Mouse (Mus musculus): ENCODE data around the gene Rtkn.
A peak's percentile ranks its signal among the peaks of the same experiment; 100 is the strongest.

The Rtkn gene

DNA sequence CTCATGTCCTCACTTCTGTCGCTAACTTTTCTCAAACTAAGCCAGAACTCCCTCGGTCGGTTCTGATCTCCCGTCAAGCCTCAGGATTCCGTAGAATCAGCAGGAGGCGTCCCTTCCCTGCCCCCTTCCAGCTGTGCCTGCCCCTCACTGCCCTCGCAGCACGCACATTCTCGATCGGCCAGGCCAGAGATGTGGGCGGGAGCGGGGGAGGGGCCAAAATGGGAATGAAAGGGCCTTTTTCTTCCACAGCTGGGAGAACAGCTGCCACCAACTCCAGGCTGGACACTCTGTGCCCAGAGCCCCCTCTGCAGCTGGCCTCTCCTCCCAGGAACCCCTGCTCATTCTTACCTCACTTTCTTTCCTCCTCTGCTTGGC is 2.3 kb downstream of the Rtkn start:
- DNase-seq (ENCODE audit: low read depth, low spot score) = peak; percentile 50

DNA sequence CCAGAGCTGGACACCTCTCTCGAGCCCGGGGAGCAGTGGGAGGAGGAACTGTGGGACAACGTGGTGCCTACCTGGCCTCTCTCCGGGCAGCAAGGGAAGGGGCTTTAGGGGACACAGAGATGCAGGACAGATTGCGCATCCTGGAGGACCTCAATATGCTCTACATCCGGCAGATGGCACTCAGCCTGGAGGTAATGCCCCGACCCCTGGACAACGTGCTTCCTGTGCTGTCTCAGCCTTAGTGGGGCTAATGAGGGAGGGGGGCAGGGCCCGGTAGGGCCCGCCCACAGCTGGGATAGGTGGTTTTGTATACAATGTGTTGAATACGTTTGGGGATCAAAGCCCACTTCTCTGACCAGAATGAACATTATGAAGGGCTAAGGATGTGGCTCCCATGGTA is 2.8 kb downstream of the Rtkn start:
- peak; percentile 36 for DNase-seq (ENCODE audit: low read depth, low spot score)

DNA sequence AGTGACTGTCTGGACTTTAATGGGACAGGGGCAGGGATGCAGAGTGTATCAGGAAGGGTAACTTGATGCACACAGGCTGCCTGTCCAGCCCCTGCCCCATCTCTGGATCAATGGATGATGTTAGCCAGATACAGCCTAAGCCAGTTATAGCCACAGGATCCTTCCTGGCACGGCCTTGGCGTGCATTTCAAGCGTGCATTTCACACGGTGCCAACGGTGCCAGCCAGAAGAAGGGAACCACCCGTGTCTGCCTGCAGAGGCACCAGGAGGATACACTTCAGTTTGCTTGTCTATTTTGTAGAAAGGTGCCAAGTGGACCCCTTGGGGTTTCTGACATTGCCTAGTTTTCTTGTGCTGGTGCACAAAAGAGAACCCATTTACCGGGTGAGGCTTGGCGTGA is 4.8 kb downstream of the Rtkn start:
- no peak for DNase-seq (ENCODE audit: low read depth, low spot score)

DNA sequence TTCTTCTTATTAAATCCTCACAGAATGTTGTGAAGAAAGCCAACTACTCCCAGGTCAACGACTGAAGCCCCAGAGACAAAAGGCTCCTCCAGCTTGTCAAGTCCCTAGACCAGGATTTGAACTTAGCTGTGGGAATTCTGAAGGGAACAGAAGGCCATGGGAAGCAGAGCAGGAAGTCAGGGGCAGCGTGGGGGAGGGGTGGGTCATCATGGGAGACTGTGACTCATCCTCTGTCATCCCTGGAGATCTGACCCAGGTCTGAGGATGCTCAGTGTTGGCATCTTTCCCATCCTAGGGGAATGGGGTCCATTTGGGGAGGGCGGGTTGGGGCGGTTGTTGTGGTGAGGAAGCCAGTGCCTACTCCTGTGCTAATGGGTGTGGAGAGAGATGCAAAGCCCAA is 6.4 kb downstream of the Rtkn start:
- no peak for DNase-seq (ENCODE audit: low read depth, low spot score)

DNA sequence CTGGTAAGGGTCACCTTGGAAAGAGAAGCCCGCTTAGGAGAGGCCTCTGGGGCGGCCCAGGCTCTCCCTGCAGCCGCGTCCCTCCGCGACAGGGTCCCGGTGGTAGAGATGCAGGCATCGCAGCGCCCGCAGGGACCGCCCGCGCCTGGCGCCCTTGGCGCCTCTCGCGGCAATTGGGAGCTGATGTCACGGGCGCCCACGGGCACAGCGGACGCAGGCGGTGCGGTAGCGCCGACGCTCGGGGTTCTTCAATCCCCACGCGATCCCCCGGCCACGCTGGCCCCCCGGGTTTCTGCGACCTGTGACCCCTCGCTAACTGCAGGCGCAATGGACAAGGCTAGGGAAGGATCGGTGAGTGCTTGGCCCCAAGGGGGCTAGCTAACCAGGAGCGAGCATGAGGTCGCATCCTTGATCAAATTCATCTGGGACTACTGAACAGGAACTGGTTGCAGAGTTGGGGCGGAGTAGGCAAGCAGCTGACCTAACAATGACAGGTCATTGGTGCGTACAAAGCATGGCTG is 7.0 kb downstream of the Rtkn start:
- peak; percentile 58 for DNase-seq (ENCODE audit: low read depth, low spot score)

DNA sequence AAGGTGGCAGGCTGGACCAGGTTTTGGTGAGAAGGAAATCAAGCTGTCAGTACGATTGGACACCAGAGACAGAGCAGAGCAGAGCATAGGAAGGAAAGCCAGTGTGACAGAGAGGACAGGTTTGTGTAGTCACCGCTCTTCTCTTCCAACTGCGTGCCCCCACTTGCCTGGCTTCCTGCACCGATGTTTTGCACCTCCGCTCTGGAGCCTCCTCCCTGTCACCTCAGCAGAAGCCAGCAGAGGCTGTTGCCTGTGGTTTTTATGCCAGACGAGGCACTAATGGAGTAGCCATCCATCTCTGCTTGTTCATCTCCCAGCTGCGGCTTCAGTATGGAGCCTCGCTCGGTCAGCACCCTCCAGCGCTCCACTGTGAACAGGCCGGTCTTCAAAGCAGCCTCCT is 7.6 kb downstream of the Rtkn start:
- DNase-seq (ENCODE audit: low read depth, low spot score) = no peak

DNA sequence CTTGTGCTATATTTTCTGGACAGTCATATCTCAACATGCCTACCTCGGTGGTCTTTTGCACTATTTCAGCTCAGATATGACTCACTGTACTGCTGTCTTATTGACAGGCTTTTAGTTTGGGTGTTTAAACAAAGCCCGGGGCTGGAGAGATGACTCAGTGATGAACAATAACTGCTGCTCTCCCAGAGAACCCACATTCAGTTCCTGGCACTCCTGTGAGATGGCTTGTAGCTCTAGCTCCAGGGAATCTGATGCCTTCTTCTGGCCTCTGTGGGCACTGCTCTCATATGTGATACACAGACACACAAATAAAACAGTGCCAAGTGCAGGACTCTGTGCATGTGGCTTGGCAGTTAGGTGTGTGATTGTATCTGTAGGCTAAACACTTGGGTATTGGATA is 9.9 kb downstream of the Rtkn start:
- no peak for DNase-seq (ENCODE audit: low read depth, low spot score)

DNA sequence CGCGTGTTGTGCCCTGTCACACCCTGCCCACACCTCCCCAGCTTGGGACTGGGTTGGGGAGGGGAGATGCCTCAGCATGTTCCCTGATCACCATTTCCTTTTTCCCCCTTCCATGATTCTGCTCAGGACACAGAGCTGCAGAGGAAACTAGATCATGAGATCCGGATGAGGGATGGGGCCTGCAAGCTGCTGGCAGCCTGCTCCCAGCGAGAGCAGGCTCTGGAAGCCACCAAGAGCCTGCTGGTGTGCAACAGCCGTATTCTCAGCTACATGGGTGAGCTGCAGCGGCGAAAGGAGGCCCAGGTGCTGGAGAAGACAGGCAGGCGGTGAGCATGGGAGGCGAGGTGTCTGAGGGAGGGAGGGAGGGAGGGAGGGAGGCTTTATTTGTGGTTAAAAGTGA is 10.5 kb downstream of the Rtkn start:
- DNase-seq (ENCODE audit: low read depth, low spot score) = no peak

DNA sequence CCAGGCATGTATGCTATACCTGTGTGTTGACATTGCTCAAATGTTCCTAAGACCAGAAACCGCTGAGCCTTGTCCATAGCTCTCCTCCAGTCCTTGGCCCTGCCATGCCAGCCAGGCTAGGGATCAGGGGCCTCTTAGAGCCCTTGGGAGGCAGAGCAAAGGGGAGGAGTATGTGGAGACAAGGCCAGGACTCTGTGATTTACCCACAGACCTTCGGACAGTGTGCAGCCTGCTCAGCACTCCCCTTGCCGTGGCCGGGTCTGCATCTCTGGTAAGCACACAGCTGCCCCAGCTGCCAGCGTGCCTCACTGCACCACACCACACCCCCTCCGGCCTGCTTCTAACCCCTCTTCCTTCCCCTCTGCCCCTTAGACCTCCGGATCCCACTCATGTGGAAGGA is 12.0 kb downstream of the Rtkn start:
- no peak for DNase-seq (ENCODE audit: low read depth, low spot score)

DNA sequence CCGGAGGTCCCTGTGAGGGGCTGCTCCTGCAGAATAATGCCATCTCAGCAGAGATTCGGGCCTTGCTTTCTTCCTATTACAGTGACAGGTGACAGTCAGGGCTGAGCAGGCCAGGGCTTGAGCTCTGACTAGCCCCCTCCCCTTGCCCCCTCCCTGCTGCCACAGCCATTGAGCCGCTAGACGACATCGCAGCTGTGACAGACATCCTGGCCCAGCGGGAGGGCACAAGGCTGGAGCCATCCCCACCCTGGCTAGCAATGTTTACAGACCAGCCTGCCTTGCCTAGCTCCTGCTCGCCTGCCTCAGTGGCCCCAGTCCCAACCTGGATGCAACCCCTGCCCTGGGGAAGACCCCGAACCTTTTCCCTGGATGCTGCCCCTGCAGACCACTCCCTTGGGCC is 16.5 kb downstream of the Rtkn start:
- no peak for DNase-seq (ENCODE audit: low read depth, low spot score)

DNA sequence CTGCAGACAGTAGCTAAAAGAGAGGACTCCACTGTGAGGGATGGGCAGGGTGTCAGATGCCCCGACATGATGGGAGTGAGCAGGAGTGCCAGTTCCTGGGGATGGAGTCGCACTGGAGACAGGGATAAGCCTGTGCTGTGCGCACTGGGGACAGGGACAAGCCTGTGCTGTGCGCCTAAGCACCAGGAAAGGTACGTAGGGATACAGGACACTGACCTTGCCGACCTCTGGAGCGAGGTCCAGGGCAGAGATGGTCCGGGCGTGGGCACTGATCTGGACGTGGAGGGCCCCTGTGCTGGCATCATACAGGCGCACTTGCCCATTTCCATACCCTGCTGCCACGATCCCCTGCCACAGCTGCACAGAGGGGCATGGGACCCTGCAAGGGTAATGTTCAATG is 17.8 kb downstream of the Rtkn start:
- DNase-seq (ENCODE audit: low read depth, low spot score) = no peak

DNA sequence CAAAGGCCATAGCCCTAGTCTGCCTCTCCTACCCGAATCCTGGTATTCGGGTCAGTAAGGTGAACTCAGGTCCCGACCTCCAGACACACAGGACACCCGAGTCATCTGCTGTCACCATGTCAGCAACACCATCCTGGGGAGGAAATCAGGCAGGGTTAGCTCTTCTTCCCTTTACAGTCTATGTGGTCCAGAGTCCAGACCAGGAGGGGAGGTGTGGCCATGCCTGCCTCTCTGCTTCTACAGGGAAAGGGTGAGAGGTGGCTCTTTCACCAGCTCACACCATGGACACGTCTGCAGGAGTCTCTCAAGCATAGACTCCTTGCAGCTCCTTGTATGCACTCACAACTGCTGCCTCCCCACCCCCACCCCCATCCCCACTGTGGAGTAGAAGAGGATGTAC is 18.2 kb downstream of the Rtkn start:
- DNase-seq (ENCODE audit: low read depth, low spot score) = no peak

DNA sequence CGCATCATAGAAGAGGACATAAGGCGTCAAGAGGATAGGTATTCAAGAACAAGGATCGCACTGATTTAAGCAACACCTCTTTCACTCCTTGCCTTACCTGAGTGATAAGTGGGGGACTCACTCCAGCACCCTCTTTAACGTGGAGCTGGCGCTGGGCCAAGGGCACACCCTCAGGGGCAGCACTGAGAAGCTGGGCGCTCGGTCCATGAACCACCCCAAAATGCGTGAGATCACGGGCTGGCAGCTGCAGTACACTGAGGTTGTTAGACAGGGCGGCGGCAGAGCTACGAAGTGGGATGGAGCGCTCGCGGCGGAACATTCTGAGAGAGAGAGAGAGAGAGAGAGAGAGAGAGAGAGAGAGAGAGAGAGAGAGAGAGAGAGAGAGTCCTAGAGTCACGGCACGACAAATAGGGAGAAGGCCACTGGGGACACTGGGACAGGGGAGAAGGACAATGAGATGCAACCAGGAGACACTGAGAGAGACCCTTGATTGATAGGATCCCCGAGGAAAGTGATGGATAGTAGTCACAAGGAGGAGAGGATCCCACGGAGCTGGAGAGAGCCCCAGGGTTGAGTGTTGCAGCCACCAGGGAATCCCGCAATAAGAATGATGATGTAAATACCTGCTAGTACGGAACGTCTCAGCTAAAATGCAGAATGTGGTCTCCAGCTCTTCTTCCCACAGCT is 20.4 kb downstream of the Rtkn start:
- no peak for DNase-seq (ENCODE audit: low read depth, low spot score)

DNA sequence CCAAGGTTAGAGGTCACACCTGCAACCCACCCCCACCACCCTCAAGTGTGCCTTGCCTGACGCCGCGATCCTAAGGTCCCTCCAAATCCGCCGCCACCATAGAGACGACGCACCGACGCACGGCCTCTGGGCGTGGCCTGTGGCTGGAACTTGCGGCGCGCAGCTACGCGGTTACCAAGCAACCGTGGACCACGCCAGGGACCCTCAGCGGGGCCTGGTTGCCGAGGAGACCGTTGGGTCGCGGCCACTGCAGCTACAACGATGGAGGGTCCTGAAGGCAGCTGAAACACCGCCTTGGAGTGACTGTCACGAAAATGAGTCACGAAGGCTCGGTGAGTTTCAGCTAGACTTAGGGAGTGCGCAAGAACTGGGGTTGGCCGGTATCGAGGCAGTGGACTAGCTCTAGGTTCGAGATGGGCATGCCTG is 21.0 kb downstream of the Rtkn start, which contains the start of the genes Wdr54 and 1700003E16Rik:
Gene Wdr54, minus strand, starts transcription at position 139 of the 426 bp plus-strand sequence.
Gene 1700003E16Rik, plus strand, starts transcription at position 146 of the 426 bp plus-strand sequence.
- DNase-seq (ENCODE audit: low read depth, low spot score) = peak; percentile 80

DNA sequence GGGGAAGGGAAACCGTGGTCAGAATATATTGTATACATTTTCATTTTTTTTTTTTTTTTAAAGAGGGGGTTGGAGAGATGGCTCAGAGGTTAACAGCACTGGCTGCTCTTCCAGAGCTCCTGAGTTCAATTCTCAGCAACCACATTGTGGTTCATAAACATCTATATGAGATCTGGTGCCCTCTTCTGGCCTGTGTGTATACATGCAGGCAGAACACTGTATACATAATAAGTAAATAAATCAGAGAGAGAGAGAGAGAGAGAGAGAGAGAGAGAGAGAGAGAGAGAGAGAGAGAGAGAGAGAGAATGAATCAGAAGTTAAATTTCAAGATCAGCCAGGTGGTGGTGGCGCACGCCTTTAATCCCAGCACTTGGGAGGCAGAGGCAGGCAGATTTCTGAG is 24.2 kb downstream of the Rtkn start:
- peak; percentile 67 for DNase-seq (ENCODE audit: low read depth, low spot score)

DNA sequence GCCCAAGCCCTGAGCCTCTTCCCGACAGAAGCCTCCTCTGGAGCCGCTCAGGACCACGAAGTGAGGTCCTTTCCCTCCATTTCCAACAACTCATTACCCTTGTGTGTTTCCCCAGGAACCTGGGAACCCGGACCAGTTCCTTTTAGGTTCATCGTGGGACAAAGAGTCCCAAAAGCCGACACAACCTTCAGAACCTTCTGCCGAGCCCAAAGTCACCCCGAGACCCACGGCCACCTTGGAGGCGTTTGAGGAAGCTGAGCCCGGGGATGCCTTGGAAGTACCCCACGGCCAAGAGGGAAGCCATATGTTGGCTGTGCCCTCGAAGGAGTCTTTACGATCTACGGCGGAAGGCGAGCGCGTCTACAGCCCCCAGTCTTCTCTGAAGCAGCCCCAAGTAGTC is 26.2 kb downstream of the Rtkn start:
- no peak for DNase-seq (ENCODE audit: low read depth, low spot score)

DNA sequence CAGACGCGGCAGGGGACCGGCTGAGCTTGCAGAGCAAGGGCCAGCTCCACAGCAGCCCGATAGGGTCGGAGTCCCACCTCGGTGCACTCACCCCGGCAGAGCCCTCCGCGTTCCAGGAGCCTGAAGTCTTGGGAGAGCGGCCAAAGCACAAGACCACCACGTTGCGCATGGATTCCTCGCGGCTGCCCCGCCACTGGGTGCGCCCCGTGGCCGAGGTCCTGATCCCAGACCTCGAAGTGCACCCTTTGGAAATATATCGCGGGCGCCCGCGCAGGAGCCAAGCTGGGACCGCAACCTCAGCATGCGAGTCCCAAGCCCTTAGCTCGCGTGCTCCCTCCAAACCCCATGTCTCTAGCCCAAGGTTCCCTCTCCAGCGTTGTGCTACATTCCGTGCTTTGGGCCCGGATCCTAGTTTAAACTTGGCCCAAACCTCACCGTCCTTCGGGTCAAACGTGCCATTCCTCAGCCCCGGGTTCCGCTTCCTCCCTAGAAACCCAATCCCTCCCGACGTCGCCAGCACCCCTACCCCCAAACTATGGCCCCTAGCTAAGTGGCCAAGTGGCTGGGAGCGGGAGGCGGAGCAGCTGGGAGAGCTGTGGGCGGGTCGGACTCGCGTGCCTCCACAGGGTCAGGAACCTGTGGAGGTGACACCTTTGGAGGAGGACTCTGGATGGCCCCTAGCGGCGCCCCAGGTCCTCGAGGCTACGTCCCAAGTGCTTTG is 26.8 kb downstream of the Rtkn start:
- peak; percentile 78 for DNase-seq (ENCODE audit: low read depth, low spot score)

DNA sequence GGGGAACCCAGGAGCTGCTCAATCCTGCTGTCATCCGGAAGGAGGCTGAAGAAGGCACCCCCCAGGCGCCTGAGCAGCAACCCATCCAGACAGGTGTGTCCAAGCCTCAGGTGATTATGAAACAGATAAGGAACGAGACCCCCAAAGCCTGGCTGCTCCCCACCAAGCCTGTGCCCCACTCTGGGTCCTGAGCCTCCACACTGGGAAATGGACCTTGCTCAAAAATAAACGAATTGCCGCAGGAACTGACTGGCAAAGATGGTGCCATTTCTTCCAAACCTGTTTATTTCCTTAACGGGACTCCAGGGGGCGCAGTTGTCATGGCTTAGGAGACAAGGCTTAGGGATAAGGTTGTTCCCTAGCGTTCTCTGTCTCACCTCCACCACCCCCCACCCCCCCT is 27.4 kb downstream of the Rtkn start:
- peak; percentile 91 for DNase-seq (ENCODE audit: low read depth, low spot score)

DNA sequence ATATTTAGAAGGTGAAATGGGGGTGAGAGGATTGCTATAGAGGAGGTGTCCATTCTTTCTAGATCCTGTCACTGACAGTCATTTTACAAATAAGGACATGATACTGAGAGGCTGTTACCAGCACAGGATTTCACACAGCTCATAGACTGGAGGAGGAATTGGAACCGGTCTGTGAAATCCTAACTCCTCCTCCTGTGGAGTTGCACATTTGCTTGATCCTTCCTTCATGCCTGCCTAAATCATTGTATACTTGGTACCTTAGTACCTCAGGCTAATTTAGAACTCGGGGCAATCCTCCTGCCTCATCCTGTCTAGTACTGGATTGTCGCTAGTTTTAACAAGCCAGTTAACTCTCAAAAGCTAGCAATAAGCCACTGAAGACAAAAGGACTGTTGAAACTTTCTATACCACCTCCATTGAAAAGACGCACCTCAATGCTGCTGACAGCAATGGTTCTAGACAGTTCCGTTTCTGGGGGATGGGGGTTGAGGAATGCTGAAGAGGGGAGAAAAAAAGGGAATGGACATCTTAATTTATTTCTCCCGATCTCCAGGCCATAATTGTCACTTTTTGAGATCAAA is 29.9 kb downstream of the Rtkn start:
- no peak for DNase-seq (ENCODE audit: low read depth, low spot score)

DNA sequence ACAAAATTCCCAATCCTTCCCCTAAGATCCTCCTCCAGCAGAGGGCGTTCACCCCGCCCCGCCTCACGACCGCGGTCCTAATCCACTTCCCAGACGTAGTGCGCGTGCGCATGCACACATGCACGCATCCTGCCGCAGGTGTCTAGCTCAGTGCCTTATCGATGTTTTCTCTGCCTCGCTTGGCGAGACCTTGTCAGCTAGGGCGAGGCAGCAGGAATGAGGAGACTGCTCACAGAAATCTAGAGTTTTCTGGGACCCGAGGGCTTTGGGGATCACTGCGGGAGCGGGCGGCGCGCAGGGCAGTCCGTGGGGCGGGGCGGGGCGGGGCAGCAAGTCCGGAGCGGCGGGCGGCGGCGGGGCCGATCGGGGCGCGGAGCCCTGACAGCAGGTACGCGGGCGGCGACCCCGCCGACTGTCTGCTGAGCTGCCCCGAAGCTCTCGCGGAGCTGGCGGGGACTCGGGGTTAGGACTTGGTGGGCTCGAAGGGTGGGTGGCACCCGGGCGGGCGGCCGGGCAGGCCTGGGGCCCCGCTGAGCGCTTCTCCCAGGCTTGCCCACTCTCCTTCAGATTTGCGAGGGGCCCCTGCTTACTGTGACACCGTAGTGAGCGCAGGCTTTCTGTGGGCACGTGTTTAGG is 30.5 kb downstream of the Rtkn start, which contains the start of gene Dctn1:
Gene Dctn1, plus strand, starts transcription at position 314 of the 636 bp plus-strand sequence.
- DNase-seq (ENCODE audit: low read depth, low spot score) = peak; percentile 96

DNA sequence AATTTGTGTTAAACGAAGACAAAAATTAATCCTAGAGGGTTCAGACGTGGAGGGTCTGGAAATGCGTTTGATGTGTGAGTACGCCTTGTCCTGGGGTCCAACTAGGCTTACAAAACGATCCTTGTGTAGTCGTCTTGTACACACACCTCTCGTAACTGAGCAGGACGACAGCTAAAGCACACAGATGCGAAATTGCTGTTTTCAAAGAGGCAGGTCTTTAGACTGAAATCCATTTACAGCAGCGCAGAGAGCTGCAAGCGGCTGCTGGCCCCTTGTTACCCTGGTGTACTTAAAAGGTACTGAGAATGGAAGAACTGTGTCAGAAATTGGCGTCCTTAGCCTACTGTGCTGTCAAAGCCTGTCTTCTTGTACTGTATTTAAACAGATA is 31.0 kb downstream of the Rtkn start:
- DNase-seq (ENCODE audit: low read depth, low spot score) = peak; percentile 32

DNA sequence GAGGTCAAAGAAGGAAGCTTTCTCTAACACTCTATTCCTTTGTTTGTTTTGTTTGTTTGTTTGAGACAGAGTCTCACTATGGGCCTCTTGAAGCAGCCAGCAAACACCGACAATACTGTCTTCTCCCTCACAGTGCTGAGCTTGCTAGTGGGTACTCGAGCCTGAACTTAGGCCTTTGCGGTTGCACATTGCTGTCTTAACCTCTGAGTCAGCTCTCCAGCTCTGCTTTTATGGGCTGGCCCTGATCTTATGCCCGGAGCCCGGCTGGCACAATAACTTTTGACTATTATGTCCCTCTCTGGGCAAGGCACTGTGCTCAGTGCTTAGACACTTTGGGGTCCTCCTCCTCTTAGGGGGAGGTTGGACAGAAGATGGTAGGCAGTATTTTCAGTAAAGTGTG is 34.6 kb downstream of the Rtkn start:
- no peak for DNase-seq (ENCODE audit: low read depth, low spot score)
